Mouse (Mus musculus) myocyte (in vitro differentiated cells): ENCODE results near the gene Ltk.

Source experiments
- CEBPB ChIP-seq: IDR thresholded peaks from 2 replicates; pipeline ENCODE4 v1.6.1; 2011; ENCODE audit warnings: mild to moderate bottlenecking, moderate library complexity; ENCODE audit not compliant: poor library complexity, insufficient read depth, severe bottlenecking
- MAX ChIP-seq: IDR thresholded peaks from one replicate; pipeline ENCODE4 v1.6.1; 2011; ENCODE audit warnings: low read depth, mild to moderate bottlenecking, control low read depth
- MYOD1 ChIP-seq, 3 experiments: IDR thresholded peaks; one replicate each; pipeline ENCODE4 v1.6.1; 2011; ENCODE audit warnings: control low read depth in 2 of 3, low read depth in 2 of 3, mild to moderate bottlenecking in 2 of 3, moderate library complexity in 1 of 3; ENCODE audit not compliant: insufficient read length in 2 of 3, control insufficient read depth in 1 of 3
- POLR2A ChIP-seq: IDR thresholded peaks from one replicate; pipeline ENCODE4 v1.6.1; 2011; ENCODE audit warnings: low read depth, mild to moderate bottlenecking, control low read depth, moderate library complexity; ENCODE audit not compliant: insufficient read length
- REST ChIP-seq: IDR thresholded peaks from one replicate; pipeline ENCODE4 v1.6.1; 2011; ENCODE audit warnings: mild to moderate bottlenecking, control low read depth, moderate library complexity; ENCODE audit not compliant: insufficient read depth, insufficient read length
- SRF ChIP-seq: IDR thresholded peaks from one replicate; pipeline ENCODE4 v1.6.1; 2011; ENCODE audit warnings: low read depth; ENCODE audit not compliant: control insufficient read depth, insufficient read length
- USF1 ChIP-seq: IDR thresholded peaks from one replicate; pipeline ENCODE4 v1.6.1; 2011; ENCODE audit warnings: low read depth, mild to moderate bottlenecking, control low read depth, moderate library complexity

GRCm38 (mm10) chr2:119741581-119742411 is 18.4 kb downstream of the Ltk start, which contains the start of gene Itpka:
- no peak for TF ChIP-seq SRF
- TF ChIP-seq POLR2A, result peak; percentile 23
- TF ChIP-seq MYOD1 (IDR thresholded peaks at IDR 0.05; ENCODE audit: control insufficient read depth in 1 of 3, insufficient read length in 2 of 3, low read depth in 2 of 3), result no peak
- TF ChIP-seq CEBPB, result no peak
- no peak for TF ChIP-seq MAX
- TF ChIP-seq REST, result no peak
- TF ChIP-seq USF1, result no peak
